Mouse (Mus musculus): ENCODE results near the gene Adam34. TPM values are rescaled to one million over a fixed set of nuclear protein-coding genes. Genes with fewer than 3 reads are reported as not detected.
"Not testable (repeated sequence)": the region's sequence is repeated elsewhere in the genome, so short reads cannot be mapped to it uniquely, and the experiment has no call there.

Gene Adam34
- not detected in 2 replicates for polyA plus RNA-seq (2016; fragmentation: Nextera tagmentation; extraction: Ambion mirVana)

DNA sequence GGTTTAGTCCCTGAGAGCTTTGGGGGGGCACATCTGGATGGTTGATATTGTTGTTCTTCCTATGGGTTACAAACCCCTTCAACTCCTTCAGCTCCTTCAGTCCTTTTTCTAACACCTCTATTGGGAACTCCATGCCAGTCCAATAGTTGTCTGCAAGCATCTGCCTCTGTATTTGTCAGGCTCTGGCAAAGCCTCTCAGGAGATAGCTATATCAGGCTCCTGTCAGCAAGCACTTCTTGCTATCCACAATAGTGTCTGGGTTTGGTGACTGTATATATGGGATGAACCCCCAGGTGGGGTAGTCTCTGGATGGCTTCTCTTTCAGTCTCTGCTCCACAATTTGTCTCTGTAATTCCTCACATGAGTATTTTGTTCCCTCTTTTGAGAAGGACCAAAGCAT is at the start of gene Adam34:
Gene Adam34 (minus strand): TSS at position 101 of the 400 bp plus-strand sequence.
- no peak within 1 kb of the TSS for H3K4me3 ChIP-seq
- no peaks in the 10 kb centered on the region for H3K27me3 ChIP-seq (ENCODE audit: low read depth, poor library complexity, severe bottlenecking)
- no peaks in the 10 kb centered on the region for H3K4me1 ChIP-seq

DNA sequence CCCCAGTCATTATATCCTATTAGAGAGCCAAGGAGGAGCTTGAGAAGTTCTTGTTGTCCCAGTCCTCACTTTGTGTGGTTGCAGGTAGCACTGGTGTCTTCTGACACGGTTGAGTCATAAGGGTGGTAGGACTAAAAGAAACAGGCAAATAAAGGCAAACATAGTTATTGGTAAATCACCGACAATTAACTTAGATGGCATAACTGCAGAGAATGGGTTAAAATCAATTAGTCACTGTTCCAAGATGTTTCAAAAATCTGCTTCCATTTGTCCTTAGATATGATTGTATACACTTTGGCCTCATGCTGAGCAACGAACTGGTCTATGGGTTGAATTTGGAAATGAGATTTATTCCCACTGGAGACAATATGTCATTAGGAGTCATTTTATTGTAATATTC is 82.7 kb downstream of the Adam34 start, which contains the start of gene Gm5346:
Gene Gm5346 (minus strand): TSS at position 101 of the 400 bp plus-strand sequence.
- Histone ChIP-seq H3K9me3 (replicated peaks) (no peaks in the 10 kb centered on the region), H3K4me1 (no peaks in the 10 kb centered on the region), H3K27ac (replicated peaks) (no peak within 1 kb of the TSS), H3K27me3 (ENCODE audit: low read depth, poor library complexity, severe bottlenecking) (no peaks in the 10 kb centered on the region), H3K36me3 (no peaks in the 10 kb centered on the region), H3K4me3 (no peak within 1 kb of the TSS)
- WGBS: 88% methylated on average over 3 of the region's 3 CpGs
- no peak for DNase-seq (ENCODE audit: low spot score)

More for the DNA sequence above, at the start of gene Adam34:
- H3K27ac ChIP-seq (replicated peaks): no peak within 1 kb of the TSS
- no peaks in the 10 kb centered on the region for H3K9me3 ChIP-seq (replicated peaks)
- DNase-seq (ENCODE audit: low spot score): no peak
- H3K36me3 ChIP-seq: no peaks in the 10 kb centered on the region

DNA sequence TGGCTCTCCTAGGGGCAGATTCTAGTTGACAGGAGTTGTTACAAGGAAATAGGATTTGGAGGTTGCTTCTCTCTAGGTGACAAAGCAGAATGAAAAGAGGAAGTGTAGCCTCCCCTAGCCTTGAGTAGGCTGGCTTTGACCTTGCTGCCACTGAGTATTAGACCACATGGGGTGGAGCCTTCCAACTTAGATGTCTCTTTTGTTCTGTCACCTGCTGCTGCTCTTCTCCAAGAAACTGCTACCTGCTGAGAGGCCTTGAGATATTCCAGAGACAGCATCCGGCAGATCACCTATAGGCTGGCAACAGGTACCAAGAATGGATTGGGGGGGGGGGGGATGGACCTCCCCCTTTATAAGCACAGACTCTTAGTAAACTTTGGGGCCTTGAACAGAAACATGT is 93.8 kb downstream of the Adam34 start:
- Histone ChIP-seq H3K4me1 (no peaks in the 10 kb centered on the region), H3K27me3 (ENCODE audit: low read depth, poor library complexity, severe bottlenecking) (no peaks in the 10 kb centered on the region), H3K4me3 (no peak overlapping the region), H3K27ac (replicated peaks) (no peak overlapping the region), H3K9me3 (replicated peaks) (no peaks in the 10 kb centered on the region), H3K36me3 (no peaks in the 10 kb centered on the region)
- DNase-seq (ENCODE audit: low spot score): no peak
- WGBS: 80% methylated on average over 1 of the region's 1 CpGs

DNA sequence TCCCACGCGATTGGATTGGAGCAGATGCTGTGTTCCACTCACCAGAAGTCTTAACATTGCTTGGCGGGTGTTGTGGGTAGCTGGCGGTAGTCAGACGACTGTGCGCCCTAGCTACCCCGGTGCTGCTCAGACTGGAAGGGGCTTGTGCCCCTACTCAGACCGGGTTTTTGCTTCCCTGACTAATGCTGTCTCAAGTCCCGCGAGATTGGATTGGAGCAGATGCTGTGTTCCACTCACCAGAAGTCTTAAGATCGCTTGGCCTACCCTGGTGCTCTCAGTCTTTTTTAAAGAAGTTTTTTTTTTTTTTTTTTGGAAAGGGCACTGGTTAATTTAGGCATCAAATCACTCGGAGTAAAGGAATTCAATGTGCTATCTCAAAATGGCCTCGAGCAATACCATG is 106.2 kb downstream of the Adam34 start:
- WGBS: 84% methylated on average over 13 of the region's 13 CpGs
- DNase-seq (ENCODE audit: low spot score); H3K9me3 ChIP-seq (replicated peaks): not testable (repeated sequence)

DNA sequence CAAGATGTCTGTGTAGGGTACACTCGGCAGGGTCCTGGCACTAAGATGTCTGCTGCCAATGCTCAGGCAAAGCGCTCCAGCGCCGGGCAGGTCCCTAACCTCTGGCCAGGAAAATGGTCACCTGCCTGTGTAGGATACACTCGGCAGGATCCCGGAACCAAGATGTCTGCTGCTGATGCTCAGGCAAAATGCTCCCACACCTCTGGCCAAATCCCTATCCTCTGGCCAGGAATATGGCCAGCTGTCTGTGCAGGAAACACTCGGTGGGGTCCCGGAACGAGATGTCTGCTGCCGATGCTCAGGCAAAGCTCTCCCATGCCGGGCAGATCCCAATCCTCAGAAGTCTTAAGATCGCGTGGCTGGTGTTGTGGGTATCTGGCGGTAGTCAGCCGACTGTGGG is 106.7 kb downstream of the Adam34 start:
- H3K27ac ChIP-seq (replicated peaks); H3K36me3 ChIP-seq; H3K27me3 ChIP-seq (ENCODE audit: low read depth, poor library complexity, severe bottlenecking); DNase-seq (ENCODE audit: low spot score); H3K4me1 ChIP-seq; H3K9me3 ChIP-seq (replicated peaks); H3K4me3 ChIP-seq: not testable (repeated sequence)
- WGBS: 92% methylated on average over 15 of the region's 15 CpGs

More for the DNA sequence above, 106.2 kb downstream of the Adam34 start:
- not testable (repeated sequence) for H3K36me3 ChIP-seq; H3K4me1 ChIP-seq; H3K27me3 ChIP-seq (ENCODE audit: low read depth, poor library complexity, severe bottlenecking); H3K4me3 ChIP-seq; H3K27ac ChIP-seq (replicated peaks)

Other genes starting within 250 kb of the Adam34 start
- gene Adam26b, start 181.9 kb downstream of the Adam34 start, polyA plus RNA-seq (2016; fragmentation: Nextera tagmentation; extraction: Ambion mirVana): not detected in 2 replicates
- not detected in 2 replicates for gene Adam26a, start 133.3 kb downstream of the Adam34 start, polyA plus RNA-seq (2016; fragmentation: Nextera tagmentation; extraction: Ambion mirVana)
- not detected in 2 replicates for gene Gm5346, start 82.8 kb downstream of the Adam34 start, polyA plus RNA-seq (2016; fragmentation: Nextera tagmentation; extraction: Ambion mirVana)